Mouse (Mus musculus) liver, embryonic 13.5 days (tissue): ENCODE measurements around the gene 2900026A02Rik. TPM values are rescaled to one million over a fixed set of nuclear protein-coding genes. Genes with fewer than 3 reads are reported as not detected.
A peak's percentile ranks its signal among the peaks of the same experiment; 100 is the strongest.

Experiments used
- ATAC-seq: fragments of 200-750 bp; cut with Nextera tagmentation; 2 replicates; pipeline ENCODE4 v1.8.0; 2017; ENCODE audit warnings: low read depth, mild to moderate bottlenecking, moderate number of reproducible peaks, moderate library complexity
- DNase-seq: peaks from one replicate; pipeline ENCODE4 v3.0.0; 2022
- H3K27ac ChIP-seq: fragments of 300-500 bp; sonication (generic); 2 replicates; pipeline ENCODE4 v1.5.1; 2015; ENCODE audit warnings: moderate library complexity, mild to moderate bottlenecking, inconsistent platforms
- H3K27me3 ChIP-seq: fragments of 300-500 bp; sonication (generic); 2 replicates; pipeline ENCODE4 v1.6.1; 2015; ENCODE audit warnings: mild to moderate bottlenecking, inconsistent platforms
- H3K36me3 ChIP-seq: fragments of 300-500 bp; sonication (generic); 2 replicates; pipeline ENCODE4 v1.6.1; 2015; ENCODE audit warnings: mild to moderate bottlenecking, inconsistent platforms
- H3K4me1 ChIP-seq: fragments of 300-500 bp; sonication (generic); replicated peaks from 2 replicates; pipeline ENCODE4 v1.6.1; 2015; ENCODE audit warnings: inconsistent platforms
- H3K4me2 ChIP-seq: fragments of 300-500 bp; sonication (generic); 2 replicates; pipeline ENCODE4 v1.6.1; 2015; ENCODE audit warnings: inconsistent platforms, mild to moderate bottlenecking, moderate library complexity
- H3K4me3 ChIP-seq: fragments of 300-500 bp; sonication (generic); replicated peaks from 2 replicates; pipeline ENCODE4 v1.5.1; 2015; ENCODE audit warnings: mild to moderate bottlenecking, inconsistent platforms
- H3K9ac ChIP-seq: fragments of 300-500 bp; sonication (generic); 2 replicates; pipeline ENCODE4 v1.6.1; 2015; ENCODE audit warnings: mild to moderate bottlenecking, inconsistent platforms
- H3K9me3 ChIP-seq: fragments of 300-500 bp; sonication (generic); replicated peaks from 2 replicates; pipeline ENCODE4 v1.6.1; 2016; ENCODE audit warnings: inconsistent platforms
- WGBS: fragments of 180-500 bp; shearing (Covaris S2); methylation state at CpG from one replicate; pipeline ENCODE4 v1.1.7; 2015; ENCODE audit not compliant: insufficient replicate concordance; 5-methylcytosine and 5-hydroxymethylcytosine counted together
- polyA plus RNA-seq: library from polyadenylated mRNA; unstranded; fragments of >200 nt; fragmentation: Nextera tagmentation; extraction: Ambion mirVana; gene quantifications from 2 replicates; pipeline ENCODE4 v1.2.1, GENCODE M21; 2015

The 2900026A02Rik gene
- polyA plus RNA-seq, 1 experiment from 2014 or later: 0.98 TPM

GRCm38 (mm10) chr5:113090077-113090690, 130.9 kb downstream of the 2900026A02Rik start:
- no peaks in the 10 kb centered on the region for H3K9me3 ChIP-seq
- no peaks in the 10 kb centered on the region for H3K27me3 ChIP-seq
- H3K4me3 ChIP-seq: no peak overlapping the region
- 78% methylated on average over 24 of the region's 24 CpGs for WGBS
- H3K36me3 ChIP-seq: no peaks in the 10 kb centered on the region
- H3K4me1 ChIP-seq: no peaks in the 10 kb centered on the region
- no peak for DNase-seq
- ATAC-seq: no peak
- no peak overlapping the region for H3K9ac ChIP-seq
- no peak overlapping the region for H3K27ac ChIP-seq
- no peak overlapping the region for H3K4me2 ChIP-seq

- Histone ChIP-seq H3K4me2 (no peak overlapping the region), H3K36me3 (no peaks in the 10 kb centered on the region), H3K4me1 (no peaks in the 10 kb centered on the region), H3K27ac (no peak overlapping the region), H3K9me3 (no peaks in the 10 kb centered on the region), H3K9ac (no peak overlapping the region), H3K27me3 (no peaks in the 10 kb centered on the region), H3K4me3 (no peak overlapping the region)
- no peak for DNase-seq
- WGBS: 53% methylated on average over 1 of the region's 2 CpGs
- no peak for ATAC-seq
Measured at GRCm38 (mm10) chr5:113087465-113087864, 133.6 kb downstream of the 2900026A02Rik start.

- DNase-seq: no peak
- ATAC-seq: no peak
- H3K36me3 ChIP-seq: no peaks in the 10 kb centered on the region
- no peak overlapping the region for H3K27ac ChIP-seq
- H3K4me2 ChIP-seq: no peak overlapping the region
- 68% methylated on average over 4 of the region's 4 CpGs for WGBS
- H3K9ac ChIP-seq: no peak overlapping the region
- no peaks in the 10 kb centered on the region for H3K4me1 ChIP-seq
- no peaks in the 10 kb centered on the region for H3K27me3 ChIP-seq
- H3K9me3 ChIP-seq: no peaks in the 10 kb centered on the region
- H3K4me3 ChIP-seq: no peak overlapping the region
Measured at GRCm38 (mm10) chr5:113086990-113087389, 134.0 kb downstream of the 2900026A02Rik start.

- Histone ChIP-seq H3K4me1 (no peaks in the 10 kb centered on the region), H3K9me3 (no peaks in the 10 kb centered on the region), H3K4me3 (no peak overlapping the region), H3K36me3 (no peaks in the 10 kb centered on the region), H3K27ac (no peak overlapping the region), H3K9ac (no peak overlapping the region), H3K27me3 (no peaks in the 10 kb centered on the region), H3K4me2 (no peak overlapping the region)
- DNase-seq (no peak), ATAC-seq (no peak)
- WGBS: 74% methylated on average over 12 of the region's 12 CpGs
Measured at GRCm38 (mm10) chr5:113086439-113086838, 134.6 kb downstream of the 2900026A02Rik start.

- H3K9me3 ChIP-seq: no peaks in the 10 kb centered on the region
- DNase-seq (no peak), ATAC-seq (no peak)
- no peak overlapping the region for H3K4me3 ChIP-seq
- H3K9ac ChIP-seq: no peak overlapping the region
- H3K4me2 ChIP-seq: no peak overlapping the region
- H3K27ac ChIP-seq: no peak overlapping the region
- WGBS: 49% methylated on average over 2 of the region's 2 CpGs
- H3K27me3 ChIP-seq: no peaks in the 10 kb centered on the region
- no peaks in the 10 kb centered on the region for H3K4me1 ChIP-seq
- no peaks in the 10 kb centered on the region for H3K36me3 ChIP-seq
Measured at GRCm38 (mm10) chr5:113085931-113086330, 135.1 kb downstream of the 2900026A02Rik start.

GRCm38 (mm10) chr5:113084309-113084708, 136.7 kb downstream of the 2900026A02Rik start:
- H3K27me3 ChIP-seq: no peaks in the 10 kb centered on the region
- 59% methylated on average over 2 of the region's 2 CpGs for WGBS
- peak; percentile 29 for ATAC-seq

GRCm38 (mm10) chr5:113082356-113083168, 138.5 kb downstream of the 2900026A02Rik start:
- H3K4me1 ChIP-seq: 0 out of 2 replicates have a peak, but pooled peaks cover 3% of the 10 kb centered on the region
- H3K27me3 ChIP-seq: no peaks in the 10 kb centered on the region
- H3K27ac ChIP-seq: no peak overlapping the region
- no peak overlapping the region for H3K4me2 ChIP-seq
- H3K36me3 ChIP-seq: no peaks in the 10 kb centered on the region
- ATAC-seq (no peak), DNase-seq (no peak)
- no peaks in the 10 kb centered on the region for H3K9me3 ChIP-seq
- WGBS: 53% methylated on average over 19 of the region's 19 CpGs
- H3K9ac ChIP-seq: no peak overlapping the region
- no peak overlapping the region for H3K4me3 ChIP-seq

More at GRCm38 (mm10) chr5:113084309-113084708, 136.7 kb downstream of the 2900026A02Rik start:
- Histone ChIP-seq H3K4me3 (no peak overlapping the region), H3K9me3 (no peaks in the 10 kb centered on the region), H3K4me2 (no peak overlapping the region), H3K4me1 (0 out of 2 replicates have a peak, but pooled peaks cover 3% of the 10 kb centered on the region), H3K27ac (no peak overlapping the region), H3K36me3 (no peaks in the 10 kb centered on the region), H3K9ac (no peak overlapping the region)
- DNase-seq: no peak

- H3K4me2 ChIP-seq: no peak within 1 kb of the TSS
- no peak for ATAC-seq
- DNase-seq: no peak
- H3K4me3 ChIP-seq: no peak within 1 kb of the TSS
- WGBS: 61% methylated on average over 8 of the region's 8 CpGs
- no peaks in the 10 kb centered on the region for H3K36me3 ChIP-seq
- H3K4me1 ChIP-seq: 0 out of 2 replicates have a peak, but pooled peaks cover 3% of the 10 kb centered on the region
- no peak within 1 kb of the TSS for H3K9ac ChIP-seq
- H3K27ac ChIP-seq: no peak within 1 kb of the TSS
- no peaks in the 10 kb centered on the region for H3K9me3 ChIP-seq
- no peaks in the 10 kb centered on the region for H3K27me3 ChIP-seq
Measured at GRCm38 (mm10) chr5:113081439-113081838, 139.6 kb downstream of the 2900026A02Rik start, which contains the start of gene Crybb3. Gene Crybb3, minus strand, starts transcription at chr5:113081584.

- Histone ChIP-seq H3K36me3 (no peaks in the 10 kb centered on the region), H3K4me1 (0 out of 2 replicates have a peak, but pooled peaks cover 3% of the 10 kb centered on the region), H3K9ac (no peak overlapping the region), H3K27me3 (no peaks in the 10 kb centered on the region), H3K9me3 (no peaks in the 10 kb centered on the region), H3K27ac (no peak overlapping the region), H3K4me3 (no peak overlapping the region), H3K4me2 (no peak overlapping the region)
- ATAC-seq (no peak), DNase-seq (no peak)
- 73% methylated on average over 9 of the region's 9 CpGs for WGBS
Measured at GRCm38 (mm10) chr5:113081020-113081419, 140.0 kb downstream of the 2900026A02Rik start.

- Histone ChIP-seq H3K27ac (no peak overlapping the region), H3K36me3 (no peaks in the 10 kb centered on the region), H3K9ac (no peak overlapping the region), H3K9me3 (no peaks in the 10 kb centered on the region), H3K27me3 (no peaks in the 10 kb centered on the region), H3K4me3 (no peak overlapping the region), H3K4me1 (0 out of 2 replicates have a peak, but pooled peaks cover 3% of the 10 kb centered on the region), H3K4me2 (no peak overlapping the region)
- 21% methylated on average over 21 of the region's 21 CpGs for WGBS
- no peak for DNase-seq
- ATAC-seq: no peak
Measured at GRCm38 (mm10) chr5:113079783-113080182, 141.3 kb downstream of the 2900026A02Rik start.

GRCm38 (mm10) chr5:113078686-113079085, 142.3 kb downstream of the 2900026A02Rik start:
- Histone ChIP-seq H3K9ac (no peak overlapping the region), H3K4me1 (0 out of 2 replicates have a peak, but pooled peaks cover 3% of the 10 kb centered on the region), H3K4me2 (no peak overlapping the region), H3K4me3 (no peak overlapping the region), H3K9me3 (no peaks in the 10 kb centered on the region), H3K27me3 (no peaks in the 10 kb centered on the region), H3K27ac (no peak overlapping the region), H3K36me3 (no peaks in the 10 kb centered on the region)
- DNase-seq (no peak), ATAC-seq (no peak)
- 57% methylated on average over 5 of the region's 5 CpGs for whole genome bisulfite sequencing
